Mouse (Mus musculus) MEL (cell line): Measurements from ENCODE around the gene P2rx7. TPM values are rescaled to one million over a fixed set of nuclear protein-coding genes. Genes with fewer than 3 reads are reported as not detected.

Source experiments
- DNase-seq: peaks from one replicate; pipeline ENCODE4 v3.0.0; 2011; ENCODE audit warnings: low read depth, low spot score
- H3K27ac ChIP-seq: 2 replicates; pipeline ENCODE4 v1.5.1; 2012; ENCODE audit warnings: low read depth, mild to moderate bottlenecking, control low read depth, low read length, moderate library complexity; ENCODE audit not compliant: control insufficient read depth
- H3K27me3 ChIP-seq, 2 experiments: fragments of 150-350 bp in 1 of 2; sonication (generic) in 1 of 2; 2 replicates each; pipeline ENCODE4 v1.6.1; 2012; ENCODE audit warnings: low read length in 2 of 2, mild to moderate bottlenecking in 2 of 2, improper control_type of control experiment in 1 of 2, moderate library complexity in 1 of 2; ENCODE audit not compliant: insufficient read depth in 2 of 2, control insufficient read depth in 1 of 2
- H3K36me3 ChIP-seq, 2 experiments: 2 replicates each; pipeline ENCODE4 v1.6.1; 2012 to 2014; ENCODE audit warnings: low read length in 2 of 2, improper control_type of control experiment in 1 of 2, inconsistent platforms in 1 of 2, mild to moderate bottlenecking in 1 of 2; ENCODE audit not compliant: insufficient read depth in 2 of 2, control insufficient read depth in 1 of 2
- H3K4me1 ChIP-seq, 2 experiments: fragments of 150-350 bp in 1 of 2; sonication (generic) in 1 of 2; 2 replicates each; pipeline ENCODE4 v1.6.1; 2012; ENCODE audit warnings: low read length in 2 of 2, improper control_type of control experiment in 1 of 2, mild to moderate bottlenecking in 1 of 2; ENCODE audit not compliant: insufficient read depth in 2 of 2, control insufficient read depth in 1 of 2
- H3K4me3 ChIP-seq, 2 experiments: fragments of 150-350 bp in 1 of 2; sonication (generic) in 1 of 2; 2 replicates each; pipeline ENCODE4 v1.5.1; 2012; ENCODE audit warnings: low read depth in 2 of 2, low read length in 2 of 2, mild to moderate bottlenecking in 2 of 2, moderate library complexity in 2 of 2, control low read depth in 1 of 2, improper control_type of control experiment in 1 of 2; ENCODE audit not compliant: control insufficient read depth in 1 of 2, insufficient read depth in 1 of 2
- H3K79me2 ChIP-seq: 2 replicates; pipeline ENCODE4 v1.6.1; 2012; ENCODE audit warnings: mild to moderate bottlenecking, low read length, moderate library complexity; ENCODE audit not compliant: control insufficient read depth, poor library complexity, insufficient read depth
- H3K9ac ChIP-seq: 2 replicates; pipeline ENCODE4 v1.6.1; 2012; ENCODE audit warnings: low read depth, mild to moderate bottlenecking, control low read depth, low read length, moderate library complexity; ENCODE audit not compliant: control insufficient read depth, poor library complexity, severe bottlenecking
- H3K9me3 ChIP-seq: fragments of 150-350 bp; sonication (generic); replicated peaks from 2 replicates; pipeline ENCODE4 v1.6.1; 2012; ENCODE audit warnings: mild to moderate bottlenecking, low read length, improper control_type of control experiment, moderate library complexity; ENCODE audit not compliant: insufficient read depth
- CHD1 ChIP-seq: IDR thresholded peaks from 2 replicates; pipeline ENCODE4 v1.6.1; 2012; ENCODE audit warnings: low read depth, mild to moderate bottlenecking, inconsistent platforms, low read length, improper control_type of control experiment
- CTCF ChIP-seq, 3 experiments: IDR thresholded peaks in 2 of 3; conservative IDR thresholded peaks in 1 of 3; 2 replicates each; pipeline ENCODE4 v1.5.1; 2011 to 2012; ENCODE audit warnings: low read length in 3 of 3, low read depth in 2 of 3, mild to moderate bottlenecking in 2 of 3, improper control_type of control experiment in 1 of 3, inconsistent platforms in 1 of 3, mixed read lengths in 1 of 3, moderate library complexity in 1 of 3; ENCODE audit not compliant: control insufficient read depth in 1 of 3, insufficient read depth in 1 of 3, poor library complexity in 1 of 3, severe bottlenecking in 1 of 3
- E2F4 ChIP-seq: IDR thresholded peaks from 2 replicates; pipeline ENCODE4 v1.6.1; 2011; ENCODE audit warnings: low read depth, low read length, improper control_type of control experiment, borderline replicate concordance
- ELF1 ChIP-seq: IDR thresholded peaks from 2 replicates; pipeline ENCODE4 v1.6.1; 2014; ENCODE audit warnings: low read depth, mild to moderate bottlenecking, inconsistent platforms, low read length, improper control_type of control experiment, moderate library complexity
- EP300 ChIP-seq, 2 experiments: IDR thresholded peaks; 2 replicates each; pipeline ENCODE4 v1.6.1; 2011; ENCODE audit warnings: improper control_type of control experiment in 2 of 2, low read length in 2 of 2, low read depth in 1 of 2, mild to moderate bottlenecking in 1 of 2
- ETS1 ChIP-seq: IDR thresholded peaks from 2 replicates; pipeline ENCODE4 v1.6.1; 2012; ENCODE audit warnings: low read depth, mild to moderate bottlenecking, inconsistent platforms, low read length, improper control_type of control experiment, moderate library complexity
- GABPA ChIP-seq: IDR thresholded peaks from 2 replicates; pipeline ENCODE4 v1.6.1; 2012; ENCODE audit warnings: low read depth, mild to moderate bottlenecking, inconsistent platforms, low read length, improper control_type of control experiment, moderate library complexity
- GATA1 ChIP-seq: IDR thresholded peaks from 2 replicates; pipeline ENCODE4 v1.6.1; 2011; ENCODE audit warnings: low read depth, low read length, improper control_type of control experiment
- KAT2A ChIP-seq: conservative IDR thresholded peaks from 2 replicates; pipeline ENCODE4 v1.6.1; 2012; ENCODE audit warnings: low read depth, low read length, improper control_type of control experiment, inconsistent platforms
- MAFK ChIP-seq: IDR thresholded peaks from 2 replicates; pipeline ENCODE4 v1.6.1; 2011; ENCODE audit warnings: low read depth, mild to moderate bottlenecking, low read length, improper control_type of control experiment, borderline replicate concordance
- MEF2A ChIP-seq: IDR thresholded peaks from 2 replicates; pipeline ENCODE4 v1.6.1; 2014; ENCODE audit warnings: low read depth, mild to moderate bottlenecking, inconsistent platforms, low read length, improper control_type of control experiment; ENCODE audit not compliant: poor library complexity, insufficient replicate concordance, severe bottlenecking; ENCODE audit errors: extremely low read depth
- MXI1 ChIP-seq: IDR thresholded peaks from 2 replicates; pipeline ENCODE4 v1.6.1; 2011; ENCODE audit warnings: mild to moderate bottlenecking, low read depth, low read length, improper control_type of control experiment
- MYC ChIP-seq: IDR thresholded peaks from 2 replicates; pipeline ENCODE4 v1.6.1; 2011; ENCODE audit warnings: low read depth, mild to moderate bottlenecking, low read length, improper control_type of control experiment, moderate library complexity
- NELFE ChIP-seq: IDR thresholded peaks from 2 replicates; pipeline ENCODE4 v1.6.1; 2011; ENCODE audit warnings: low read depth, low read length, improper control_type of control experiment
- NRF1 ChIP-seq: IDR thresholded peaks from 2 replicates; pipeline ENCODE4 v1.6.1; 2014; ENCODE audit warnings: low read depth, mild to moderate bottlenecking, inconsistent platforms, low read length, improper control_type of control experiment, moderate library complexity; ENCODE audit not compliant: poor library complexity, insufficient read depth, severe bottlenecking
- POLR2A ChIP-seq, 2 experiments: IDR thresholded peaks; 2 replicates each; pipeline ENCODE4 v1.6.1; 2011 to 2012; ENCODE audit warnings: low read length in 2 of 2, mild to moderate bottlenecking in 2 of 2, control low read depth in 1 of 2, improper control_type of control experiment in 1 of 2, low read depth in 1 of 2, moderate library complexity in 1 of 2; ENCODE audit not compliant: control insufficient read depth in 1 of 2, insufficient read depth in 1 of 2, poor library complexity in 1 of 2
- SIN3A ChIP-seq: IDR thresholded peaks from 2 replicates; pipeline ENCODE4 v1.6.1; 2012; ENCODE audit warnings: low read length, improper control_type of control experiment, inconsistent platforms
- TAL1 ChIP-seq: IDR thresholded peaks from 2 replicates; pipeline ENCODE4 v1.6.1; 2012; ENCODE audit warnings: mild to moderate bottlenecking, inconsistent platforms, low read length, moderate library complexity, mixed read lengths
- TCF12 ChIP-seq: IDR thresholded peaks from 2 replicates; pipeline ENCODE4 v1.6.1; 2014; ENCODE audit warnings: low read depth, mild to moderate bottlenecking, inconsistent platforms, low read length, improper control_type of control experiment, moderate library complexity
- USF2 ChIP-seq, 2 experiments: IDR thresholded peaks; 2 replicates each; pipeline ENCODE4 v1.6.1; 2011 to 2012; ENCODE audit warnings: improper control_type of control experiment in 2 of 2, low read length in 2 of 2, borderline replicate concordance in 1 of 2, inconsistent platforms in 1 of 2, low read depth in 1 of 2, mild to moderate bottlenecking in 1 of 2; ENCODE audit not compliant: insufficient read depth in 1 of 2
- ZC3H11A ChIP-seq: IDR thresholded peaks from 2 replicates; pipeline ENCODE4 v1.6.1; 2012; ENCODE audit warnings: low read depth, mild to moderate bottlenecking, inconsistent platforms, low read length, improper control_type of control experiment
- ZKSCAN1 ChIP-seq: IDR thresholded peaks from 2 replicates; pipeline ENCODE4 v1.6.1; 2012; ENCODE audit warnings: low read depth, mild to moderate bottlenecking, inconsistent platforms, low read length, improper control_type of control experiment, moderate library complexity
- ZNF384 ChIP-seq: IDR thresholded peaks from 2 replicates; pipeline ENCODE4 v1.6.1; 2012; ENCODE audit warnings: low read depth, mild to moderate bottlenecking, inconsistent platforms, low read length, improper control_type of control experiment
- polyA plus RNA-seq, 2 experiments: library from polyadenylated mRNA; stranded (reverse) in 1 of 2; unstranded in 1 of 2; fragments of >175 nt in 1 of 2; fragments of >200 nt in 1 of 2; gene quantifications; 2 replicates each; pipeline versions ENCODE4 v1.2.1 to v1.2.4; 2012; ENCODE audit warnings: low replicate concordance in 2 of 2, low read depth in 1 of 2; ENCODE audit not compliant: insufficient read length in 2 of 2, insufficient read depth in 1 of 2, missing spikeins in 1 of 2
- total RNA-seq: library from RNA; depleted of rRNA; stranded (reverse); fragments of 300-350 nt; gene quantifications from 2 replicates; pipeline ENCODE4 v1.2.3, GENCODE M21; 2012

Gene P2rx7
- total and polyA plus RNA-seq, 3 experiments, result 29.3 to 254 (median 40.8) TPM

DNA sequence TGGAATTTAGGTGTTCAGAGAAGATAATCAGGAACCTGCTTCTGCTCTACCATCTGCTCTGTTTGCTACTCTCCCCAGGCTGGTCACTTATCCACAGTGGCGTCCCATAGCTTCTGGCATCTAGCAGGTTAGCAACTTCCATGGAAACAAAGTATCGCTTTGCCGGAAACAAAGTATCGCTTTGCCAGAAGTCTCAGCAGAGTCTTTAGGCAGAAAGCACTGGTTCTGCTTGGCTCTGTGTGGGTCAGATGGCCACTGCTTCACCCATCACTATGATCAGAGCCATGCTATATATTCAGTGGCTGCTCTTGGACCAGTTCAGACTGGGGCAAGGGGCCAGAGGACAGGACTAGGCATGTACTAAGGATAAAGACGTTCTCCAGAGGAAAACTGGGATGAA lies 28.6 kb downstream of the P2rx7 start:
- no peaks in the 10 kb centered on the region for H3K27me3 ChIP-seq
- H3K27ac ChIP-seq, result no peak overlapping the region
- H3K4me1 ChIP-seq, result peaks cover 11 to 17% of the 10 kb centered on the region in 2 experiments; a peak in 3 of 4 replicates
- no peaks in the 10 kb centered on the region for H3K79me2 ChIP-seq
- DNase-seq, result no peak
- TF ChIP-seq ELF1, result no peak
- no peak for TF ChIP-seq ZNF384
- TF ChIP-seq CHD1, result no peak
- TF ChIP-seq MEF2A, result no peak
- TF ChIP-seq TAL1, result no peak
- TF ChIP-seq ZKSCAN1, result no peak
- TF ChIP-seq E2F4, result no peak
- TF ChIP-seq ZC3H11A, result no peak
- no peak for TF ChIP-seq CTCF (IDR thresholded peaks at IDR 0.05 in 2 of 3, conservative IDR thresholded peaks at IDR 0.05 in 1 of 3; ENCODE audit: control insufficient read depth in 1 of 3, insufficient read depth in 1 of 3, low read depth in 2 of 3, low read length in 3 of 3, poor library complexity in 1 of 3, severe bottlenecking in 1 of 3)
- H3K9ac ChIP-seq, result no peak overlapping the region
- peaks cover 13 to 25% of the 10 kb centered on the region in 2 experiments for H3K36me3 ChIP-seq
- H3K9me3 ChIP-seq, result no peaks in the 10 kb centered on the region
- H3K4me3 ChIP-seq, result no peak overlapping the region

DNA sequence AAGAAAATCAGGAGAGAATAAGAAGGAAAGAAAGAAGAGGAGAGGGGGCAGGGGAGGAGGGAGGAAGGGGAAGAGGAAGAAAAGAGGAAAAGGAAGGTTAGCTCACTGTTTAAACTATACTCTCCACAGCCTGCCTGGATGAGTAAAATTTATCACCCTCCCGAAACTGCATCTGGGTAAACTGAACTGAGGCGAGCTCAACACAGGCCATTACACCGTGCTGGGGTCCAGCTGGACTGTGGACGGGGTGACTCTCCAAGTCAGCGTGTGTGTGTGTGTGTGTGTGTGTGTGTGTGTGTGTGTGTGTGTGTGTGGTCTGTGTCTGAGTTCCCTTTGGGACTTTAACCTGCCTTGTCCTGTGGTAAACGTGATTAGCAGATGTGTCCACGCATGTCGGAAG lies 32.3 kb downstream of the P2rx7 start:
- DNase-seq, result no peak
- H3K27me3 ChIP-seq, result no peaks in the 10 kb centered on the region
- no peak overlapping the region for H3K4me3 ChIP-seq
- no peak overlapping the region for H3K27ac ChIP-seq
- H3K79me2 ChIP-seq, result no peaks in the 10 kb centered on the region
- H3K9ac ChIP-seq, result no peak overlapping the region
- H3K36me3 ChIP-seq, result peaks cover 5 to 10% of the 10 kb centered on the region in 2 experiments
- H3K9me3 ChIP-seq, result no peaks in the 10 kb centered on the region
- H3K4me1 ChIP-seq, result peaks cover 4 to 5% of the 10 kb centered on the region in 2 experiments; a peak in 2 of 4 replicates
- no peak for TF ChIP-seq MAFK
- no peak for TF ChIP-seq CHD1
- no peak for TF ChIP-seq KAT2A
- TF ChIP-seq, all 39 proteins: peak for 0

DNA sequence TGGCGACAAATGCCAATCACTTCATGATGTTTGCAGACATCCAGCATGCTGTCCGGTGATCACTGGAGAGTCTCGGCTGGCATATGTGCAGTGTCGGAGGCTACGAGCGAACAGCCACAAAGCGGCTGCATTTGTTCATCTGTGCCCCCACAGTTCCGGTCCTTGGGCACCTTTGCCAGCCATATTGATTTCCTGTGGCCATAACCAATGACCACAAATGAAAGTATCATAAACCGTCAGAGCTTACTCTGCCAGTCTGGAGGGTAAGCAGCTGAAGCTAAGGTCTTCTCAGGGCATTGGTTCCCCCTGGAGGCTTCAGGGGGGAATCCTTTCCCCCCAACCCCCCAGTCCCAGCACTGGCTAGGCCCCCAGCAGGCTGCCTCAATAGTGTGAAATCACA lies 34.3 kb downstream of the P2rx7 start:
- no peaks in the 10 kb centered on the region for H3K9me3 ChIP-seq
- no peak overlapping the region for H3K27ac ChIP-seq
- no peak overlapping the region for H3K9ac ChIP-seq
- H3K36me3 ChIP-seq, result peaks cover 4 to 10% of the 10 kb centered on the region in 2 experiments
- no peak for DNase-seq
- peaks cover 4 to 5% of the 10 kb centered on the region in 2 experiments; a peak in 2 of 4 replicates for H3K4me1 ChIP-seq
- no peaks in the 10 kb centered on the region for H3K79me2 ChIP-seq
- TF ChIP-seq EP300 (IDR thresholded peaks at IDR 0.05; ENCODE audit: low read depth in 1 of 2, low read length in 2 of 2), result no peak
- no peak for TF ChIP-seq SIN3A
- no peak for TF ChIP-seq USF2 (IDR thresholded peaks at IDR 0.05; ENCODE audit: borderline replicate concordance in 1 of 2, insufficient read depth in 1 of 2, low read depth in 1 of 2, low read length in 2 of 2)
- no peak for TF ChIP-seq GABPA
- TF ChIP-seq MYC, result no peak
- no peak for TF ChIP-seq ZNF384
- TF ChIP-seq NRF1, result no peak
- TF ChIP-seq MXI1, result no peak
- TF ChIP-seq POLR2A (IDR thresholded peaks at IDR 0.05; ENCODE audit: control insufficient read depth in 1 of 2, insufficient read depth in 1 of 2, low read depth in 1 of 2, low read length in 2 of 2, poor library complexity in 1 of 2), result no peak
- no peak for TF ChIP-seq ZC3H11A
- TF ChIP-seq ETS1, result no peak
- TF ChIP-seq CTCF (IDR thresholded peaks at IDR 0.05 in 2 of 3, conservative IDR thresholded peaks at IDR 0.05 in 1 of 3; ENCODE audit: control insufficient read depth in 1 of 3, insufficient read depth in 1 of 3, low read depth in 2 of 3, low read length in 3 of 3, poor library complexity in 1 of 3, severe bottlenecking in 1 of 3), result no peak
- no peak for TF ChIP-seq MEF2A
- no peak for TF ChIP-seq TAL1
- no peak for TF ChIP-seq NELFE
- no peak for TF ChIP-seq GATA1
- no peak for TF ChIP-seq TCF12
- H3K27me3 ChIP-seq, result no peaks in the 10 kb centered on the region
- H3K4me3 ChIP-seq, result no peak overlapping the region
